Mouse (Mus musculus) ES-Bruce4 (cell line): Measurements from ENCODE around the gene Pitpnm2. TPM values are rescaled to one million over a fixed set of nuclear protein-coding genes. Genes with fewer than 3 reads are reported as not detected.

Source experiments
- H3K27ac ChIP-seq: 2 replicates; pipeline ENCODE4 v1.5.1; 2012; ENCODE audit warnings: low read length, inconsistent platforms; ENCODE audit not compliant: insufficient read depth
- H3K27me3 ChIP-seq: 2 replicates; pipeline ENCODE4 v1.6.1; 2012; ENCODE audit warnings: mild to moderate bottlenecking, low read length, inconsistent platforms; ENCODE audit not compliant: control insufficient read depth, poor library complexity, insufficient read depth, severe bottlenecking
- H3K36me3 ChIP-seq: 2 replicates; pipeline ENCODE4 v1.6.1; 2012; ENCODE audit warnings: inconsistent platforms, mild to moderate bottlenecking, low read length, moderate library complexity; ENCODE audit not compliant: control insufficient read depth, poor library complexity, insufficient read depth, severe bottlenecking
- H3K4me1 ChIP-seq: one replicate; pipeline ENCODE4 v1.8.1; 2011; ENCODE audit warnings: low read length; ENCODE audit not compliant: control insufficient read depth, insufficient read depth
- H3K4me3 ChIP-seq: 2 replicates; pipeline ENCODE4 v1.5.1; 2011; ENCODE audit warnings: low read depth, mild to moderate bottlenecking, low read length
- H3K9ac ChIP-seq: 2 replicates; pipeline ENCODE4 v1.6.1; 2012; ENCODE audit warnings: low read depth, mild to moderate bottlenecking, inconsistent platforms; ENCODE audit not compliant: poor library complexity, severe bottlenecking
- H3K9me3 ChIP-seq: replicated peaks from 2 replicates; pipeline ENCODE4 v1.6.1; 2012; ENCODE audit warnings: mild to moderate bottlenecking, low read length, inconsistent platforms; ENCODE audit not compliant: control insufficient read depth, poor library complexity, insufficient read depth, severe bottlenecking
- CTCF ChIP-seq: IDR thresholded peaks from one replicate; pipeline ENCODE4 v1.8.1; 2011; ENCODE audit warnings: low read depth, low read length
- EP300 ChIP-seq: IDR thresholded peaks from 2 replicates; pipeline ENCODE4 v1.6.1; 2011; ENCODE audit warnings: low read depth, low read length; ENCODE audit not compliant: insufficient read depth
- POLR2A ChIP-seq: IDR thresholded peaks from one replicate; pipeline ENCODE4 v1.8.1; 2011; ENCODE audit warnings: low read length; ENCODE audit not compliant: insufficient read depth
- polyA plus RNA-seq: library from polyadenylated mRNA; stranded (reverse); fragments of >200 nt; gene quantifications from 2 replicates; pipeline ENCODE4 v1.2.4, GENCODE M21; 2011; ENCODE audit warnings: low read depth; ENCODE audit not compliant: missing spikeins, insufficient read depth, insufficient read length

Gene Pitpnm2
- polyA plus RNA-seq, 1 experiment: 13.1 TPM

DNA sequence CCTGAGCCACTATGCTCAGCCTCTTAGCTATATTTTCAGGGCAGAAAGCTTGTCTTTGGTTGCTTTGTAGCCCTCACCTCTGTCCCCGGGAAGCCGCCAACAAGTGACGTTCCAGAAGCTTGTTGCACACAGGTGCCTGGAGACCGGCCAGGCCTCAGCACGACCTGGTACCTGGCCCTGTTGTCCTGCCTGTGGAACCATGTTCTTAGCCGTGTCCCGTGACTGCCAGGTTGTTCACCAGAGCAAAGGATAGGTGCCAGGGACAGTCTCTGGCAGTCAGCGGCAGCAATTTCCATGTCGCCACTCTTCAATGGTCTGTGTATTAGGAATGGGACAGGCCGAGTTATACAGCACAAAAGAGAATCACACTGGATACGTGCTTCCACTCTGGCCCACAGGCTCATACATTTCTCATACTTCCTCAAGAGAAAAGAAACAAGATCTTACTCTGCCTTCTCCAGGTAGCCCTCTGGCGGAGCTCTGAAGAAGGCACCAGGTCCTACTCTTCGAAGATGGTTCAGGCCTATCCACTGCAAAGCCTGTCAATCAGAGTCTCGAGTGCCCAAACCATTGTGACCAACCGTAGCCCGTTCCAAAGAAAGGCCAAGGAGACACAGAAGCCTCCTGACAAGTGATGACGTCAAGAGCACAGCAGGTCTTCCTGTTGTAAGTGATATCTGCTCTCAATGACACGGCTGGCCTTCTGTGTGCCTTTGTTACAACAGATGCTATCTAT, 39.1 kb downstream of the Pitpnm2 start:
- Histone ChIP-seq H3K36me3 (no peaks in the 10 kb centered on the region), H3K4me3 (no peak overlapping the region), H3K27ac (no peak overlapping the region), H3K9me3 (no peaks in the 10 kb centered on the region), H3K9ac (no peak overlapping the region), H3K27me3 (no peaks in the 10 kb centered on the region), H3K4me1 (peaks cover 7% of the 10 kb centered on the region)
- TF ChIP-seq EP300 (no peak), POLR2A (no peak), CTCF (no peak)

GRCm38 (mm10) chr5:124209850-124210249, 39.7 kb downstream of the Pitpnm2 start:
- TF ChIP-seq POLR2A: no peak
- TF ChIP-seq CTCF: no peak
- TF ChIP-seq EP300: no peak
- no peak overlapping the region for H3K27ac ChIP-seq
- H3K27me3 ChIP-seq: no peaks in the 10 kb centered on the region
- H3K36me3 ChIP-seq: no peaks in the 10 kb centered on the region
- H3K9me3 ChIP-seq: no peaks in the 10 kb centered on the region
- H3K4me3 ChIP-seq: no peak overlapping the region
- peaks cover 8% of the 10 kb centered on the region for H3K4me1 ChIP-seq
- no peak overlapping the region for H3K9ac ChIP-seq

DNA sequence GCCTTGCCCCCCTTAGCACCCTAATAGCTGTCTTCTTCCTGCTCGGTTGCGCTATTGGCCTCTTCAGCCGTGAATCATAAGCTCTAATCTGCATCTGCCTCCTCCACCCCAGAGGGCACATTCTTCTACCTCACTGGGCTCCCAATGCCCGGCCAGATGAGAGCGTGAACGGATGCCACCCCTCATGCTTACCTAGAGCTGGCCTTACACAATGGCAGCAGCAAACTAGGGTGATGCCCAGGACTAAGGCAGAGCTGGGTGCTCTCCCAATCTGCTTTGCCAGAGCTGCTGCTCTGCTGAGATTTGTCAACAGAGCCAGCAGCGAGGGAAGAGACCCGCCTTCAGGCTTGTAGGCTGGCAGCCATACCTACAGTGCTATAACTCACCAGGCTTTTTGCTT, 41.5 kb downstream of the Pitpnm2 start:
- no peak overlapping the region for H3K27ac ChIP-seq
- peaks cover 8% of the 10 kb centered on the region for H3K4me1 ChIP-seq
- no peak overlapping the region for H3K4me3 ChIP-seq
- H3K36me3 ChIP-seq: no peaks in the 10 kb centered on the region
- H3K9me3 ChIP-seq: no peaks in the 10 kb centered on the region
- no peak for TF ChIP-seq CTCF
- TF ChIP-seq POLR2A: no peak
- no peak for TF ChIP-seq EP300
- H3K27me3 ChIP-seq: no peaks in the 10 kb centered on the region
- no peak overlapping the region for H3K9ac ChIP-seq

DNA sequence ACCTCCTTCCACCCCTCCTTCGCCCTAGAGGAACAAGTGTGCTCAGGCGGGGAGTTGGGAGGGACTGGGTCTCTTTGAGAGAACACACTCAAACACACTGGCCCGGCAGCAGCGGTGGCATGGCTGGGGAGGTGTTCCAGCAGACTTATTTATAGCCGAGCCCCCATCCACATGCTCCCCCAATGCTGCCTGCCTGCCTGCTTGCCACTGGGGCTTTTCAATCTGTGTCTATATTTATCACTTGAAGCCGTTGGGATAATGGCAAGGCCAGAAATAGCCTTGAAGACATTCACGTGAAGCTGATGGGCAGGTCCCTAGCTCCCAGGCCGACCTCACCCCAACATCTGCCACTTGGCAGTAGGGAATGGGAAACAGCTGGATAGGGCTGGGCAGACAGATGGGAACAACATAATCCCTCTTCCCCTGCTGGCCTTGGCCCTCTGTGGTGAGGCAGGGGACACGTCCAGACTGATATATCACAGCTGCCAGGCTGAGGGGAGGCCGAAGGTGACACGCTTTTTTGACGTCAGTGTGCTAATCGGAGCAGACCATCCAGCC, 43.0 kb downstream of the Pitpnm2 start:
- Histone ChIP-seq H3K27ac (no peak overlapping the region), H3K27me3 (no peaks in the 10 kb centered on the region), H3K9me3 (no peaks in the 10 kb centered on the region), H3K36me3 (no peaks in the 10 kb centered on the region), H3K4me3 (no peak overlapping the region), H3K4me1 (peaks cover 8% of the 10 kb centered on the region), H3K9ac (no peak overlapping the region)
- TF ChIP-seq EP300 (no peak), CTCF (no peak), POLR2A (no peak)

DNA sequence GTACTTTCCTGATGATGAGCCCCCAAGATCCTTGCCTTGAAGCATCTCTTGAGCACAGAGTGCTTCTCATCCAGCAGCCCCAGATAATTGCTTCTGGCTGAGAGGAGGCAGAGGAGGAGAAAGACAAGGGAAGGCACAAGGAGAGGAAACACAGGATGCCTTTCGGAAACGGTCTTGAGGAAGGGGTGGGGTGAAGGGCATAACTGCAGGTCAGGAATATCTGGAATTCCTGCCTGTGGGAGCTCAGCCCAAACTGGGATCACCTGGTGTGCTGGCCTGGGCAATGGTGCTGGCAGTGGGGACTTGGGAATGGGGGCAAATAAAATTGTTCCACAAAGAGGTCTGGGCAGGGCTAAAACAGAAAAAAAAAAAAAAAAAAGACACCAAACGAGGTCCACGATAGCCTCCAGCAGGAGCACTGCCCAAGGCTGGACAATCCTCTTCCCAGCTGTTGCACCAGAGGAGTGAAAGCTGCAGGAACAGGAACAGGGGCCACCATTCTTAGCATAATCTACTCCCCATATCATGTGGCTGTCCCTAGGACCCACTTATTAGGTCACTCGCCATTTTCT, 43.7 kb downstream of the Pitpnm2 start:
- Histone ChIP-seq H3K9ac (no peak overlapping the region), H3K9me3 (no peaks in the 10 kb centered on the region), H3K4me3 (no peak overlapping the region), H3K27ac (no peak overlapping the region), H3K27me3 (no peaks in the 10 kb centered on the region), H3K36me3 (no peaks in the 10 kb centered on the region), H3K4me1 (peaks cover 8% of the 10 kb centered on the region)
- TF ChIP-seq EP300 (no peak), CTCF (no peak), POLR2A (no peak)

DNA sequence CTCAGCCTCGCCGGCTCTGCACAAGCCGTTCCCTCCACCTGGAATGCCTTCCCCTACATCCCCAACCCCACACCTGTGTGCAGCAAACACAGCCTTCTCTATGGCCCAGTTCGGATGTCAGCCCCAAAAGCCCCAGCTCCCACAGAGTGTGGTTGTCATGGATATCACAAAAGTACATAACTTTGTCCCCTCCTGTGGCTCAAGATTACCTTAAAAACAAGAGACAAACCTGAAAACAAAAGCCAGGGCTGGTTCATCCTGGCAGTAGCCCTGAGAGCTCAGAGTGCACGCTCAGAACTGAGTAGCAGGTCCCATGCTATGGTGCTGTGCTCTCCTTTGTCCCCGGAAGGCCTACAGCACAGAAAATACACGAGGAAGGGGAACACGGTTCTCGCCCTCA, 44.3 kb downstream of the Pitpnm2 start:
- H3K4me3 ChIP-seq: no peak overlapping the region
- H3K9me3 ChIP-seq: no peaks in the 10 kb centered on the region
- H3K27ac ChIP-seq: no peak overlapping the region
- no peaks in the 10 kb centered on the region for H3K36me3 ChIP-seq
- no peak overlapping the region for H3K9ac ChIP-seq
- no peaks in the 10 kb centered on the region for H3K27me3 ChIP-seq
- TF ChIP-seq POLR2A (no peak), CTCF (no peak), EP300 (no peak)
- H3K4me1 ChIP-seq: peaks cover 8% of the 10 kb centered on the region
